Mouse (Mus musculus) adrenal gland, postnatal 14 days (tissue): ENCODE measurements around the gene Aup1. TPM values are rescaled to one million over a fixed set of nuclear protein-coding genes. Genes with fewer than 3 reads are reported as not detected.

Experiments
- DNase-seq: peaks from one replicate; pipeline ENCODE4 v3.0.0; 2021; ENCODE audit warnings: mixed read lengths
- total RNA-seq: library from RNA; stranded (reverse); gene quantifications from 2 replicates; pipeline ENCODE4 v1.2.3, GENCODE M21; 2021

Aup1 gene
- total RNA-seq, 1 experiment from 2014 or later = 190 TPM

DNA sequence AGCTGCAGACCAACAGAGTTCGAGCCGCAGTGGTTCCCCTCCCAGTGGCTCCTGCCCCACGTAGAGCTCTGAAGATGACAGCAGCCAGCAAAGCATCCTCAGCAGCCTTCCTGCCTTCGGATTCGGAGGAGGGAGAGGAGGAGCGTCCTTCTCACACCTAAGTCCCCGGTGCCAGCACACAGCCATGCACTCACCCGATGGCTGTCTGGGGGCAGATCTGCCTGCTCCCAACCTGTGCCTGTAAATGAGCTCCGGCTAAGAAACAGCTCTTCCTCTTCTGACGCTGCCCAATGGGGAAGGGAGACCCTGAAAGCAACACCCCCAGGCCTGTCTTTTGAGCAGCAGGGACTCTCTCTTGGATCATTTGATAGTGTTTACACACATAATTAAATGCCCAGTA is 24.5 kb upstream of the Aup1 start:
- DNase-seq = no peak

DNA sequence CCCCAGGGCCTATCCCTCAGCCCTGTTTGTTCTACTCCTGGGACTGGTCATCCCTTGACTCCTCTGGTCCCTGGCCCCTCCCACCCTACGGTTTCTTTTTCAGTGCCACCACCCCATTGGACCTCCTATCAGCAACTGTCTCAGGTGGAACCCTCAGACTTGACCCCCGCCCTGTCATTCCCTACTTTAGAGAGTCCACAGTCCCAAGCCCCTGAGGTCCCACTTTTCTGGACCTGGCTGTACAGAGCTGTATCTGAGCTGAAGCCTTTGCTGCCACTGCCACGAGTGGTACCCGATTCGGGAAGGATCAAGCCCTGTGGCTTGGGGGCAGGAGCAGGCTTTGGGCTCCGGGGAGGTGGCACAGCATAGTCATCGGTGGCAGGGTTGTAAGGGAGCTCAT is 23.2 kb upstream of the Aup1 start:
- no peak for DNase-seq

DNA sequence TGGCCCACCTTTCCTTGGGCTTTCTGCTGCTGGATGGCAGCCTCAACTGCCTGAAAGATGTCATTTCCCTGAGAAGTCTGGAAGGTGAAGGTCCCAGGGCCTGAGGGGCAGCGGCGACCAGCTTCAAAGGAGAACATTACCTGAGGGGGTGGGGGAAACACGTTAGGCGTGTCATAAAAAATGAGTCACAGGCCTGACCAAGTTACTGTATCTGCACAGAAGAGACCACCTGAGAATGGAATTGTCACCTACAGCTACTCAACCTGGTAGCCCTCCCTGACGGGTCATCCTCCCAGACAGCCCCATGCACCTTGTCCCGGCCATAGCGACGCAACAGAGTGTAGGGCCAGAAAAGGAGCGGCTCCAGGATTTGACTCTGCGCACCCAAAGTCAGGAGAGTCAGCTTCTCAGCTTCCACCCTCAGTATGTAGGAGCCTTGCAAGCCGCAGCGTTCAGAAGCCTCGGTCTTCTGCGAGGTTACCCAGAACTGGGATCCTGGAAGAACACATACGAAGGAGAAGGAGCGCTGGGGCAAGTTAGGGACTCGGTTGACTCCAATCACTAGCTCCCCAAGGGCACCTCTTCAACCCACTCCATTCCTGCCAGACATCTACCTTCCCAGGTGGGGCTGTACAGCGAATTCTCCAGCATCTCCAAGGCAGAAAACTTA is 22.3 kb upstream of the Aup1 start:
- DNase-seq = no peak

DNA sequence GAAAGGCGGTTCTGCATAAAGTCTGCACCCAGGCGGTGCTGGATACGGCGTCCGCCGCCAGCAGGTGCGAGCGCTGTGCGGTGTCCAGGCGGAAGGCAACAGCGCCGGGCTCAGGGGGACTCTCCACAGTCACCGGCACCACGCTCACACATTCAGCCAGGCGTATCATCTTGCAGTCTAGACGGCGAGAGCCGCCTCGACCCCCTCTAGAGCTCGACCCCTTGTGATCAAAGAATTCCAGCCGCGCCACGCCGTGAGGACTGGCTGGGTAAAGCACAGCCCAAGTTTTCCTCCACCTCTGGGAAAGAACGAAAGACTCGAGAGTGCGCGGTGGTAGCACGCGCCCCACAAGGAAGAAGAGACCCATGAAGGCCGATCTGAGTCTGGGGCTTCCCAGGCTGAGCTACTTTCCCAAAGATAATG is 21.5 kb upstream of the Aup1 start:
- peak; percentile 68 for DNase-seq

DNA sequence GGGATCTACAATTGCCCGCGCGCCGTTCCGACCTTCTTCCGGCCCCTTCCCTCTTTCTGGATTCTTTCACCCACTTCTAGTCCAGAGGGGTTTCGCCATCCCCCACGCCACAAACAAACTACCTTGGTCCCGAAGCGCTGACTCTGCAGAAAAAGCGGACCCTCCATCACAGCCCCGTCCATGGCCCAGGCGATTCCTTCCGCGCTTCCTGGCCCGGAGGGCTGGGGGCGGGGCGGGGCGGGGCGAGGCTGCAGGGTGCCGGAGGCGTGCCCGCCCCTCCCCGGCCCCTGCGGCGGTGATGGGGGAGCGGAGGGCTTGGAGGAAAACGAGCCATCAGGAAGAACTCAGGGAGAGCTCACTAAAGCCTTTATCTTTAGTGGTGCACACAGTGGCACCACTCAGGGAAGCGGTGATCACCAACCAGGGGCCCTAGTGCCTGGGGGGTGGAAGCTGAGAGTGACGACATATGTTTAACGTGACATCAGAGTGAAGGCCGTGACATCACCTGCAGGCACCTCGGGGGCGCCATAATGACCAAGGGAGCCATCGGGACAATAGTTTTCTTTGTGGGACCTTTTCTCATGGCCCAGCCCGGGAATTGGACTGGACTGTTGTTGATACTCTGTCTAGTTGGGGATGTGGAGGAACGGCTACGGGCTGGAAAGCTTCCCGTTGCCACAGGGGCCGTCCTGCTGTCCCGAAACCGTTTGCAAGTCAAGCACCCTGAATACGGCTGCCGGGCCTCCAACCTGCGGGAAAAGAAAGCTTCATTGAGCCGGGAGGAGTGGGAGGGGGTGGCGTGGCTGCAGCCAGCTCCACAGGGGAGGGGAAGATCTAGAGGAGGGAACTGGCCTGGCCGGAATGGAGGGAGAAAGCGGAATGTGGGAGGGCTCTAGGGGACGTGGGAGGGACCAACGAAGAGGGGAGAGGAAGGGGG is 20.8 kb upstream of the Aup1 start, which contains the start of the genes Dok1 and Loxl3:
Dok1 (minus strand) TSS at position 223 of the 937 bp plus-strand sequence.
Loxl3 (plus strand) TSS at position 925 of the 937 bp plus-strand sequence.
- DNase-seq = peak; percentile 81

DNA sequence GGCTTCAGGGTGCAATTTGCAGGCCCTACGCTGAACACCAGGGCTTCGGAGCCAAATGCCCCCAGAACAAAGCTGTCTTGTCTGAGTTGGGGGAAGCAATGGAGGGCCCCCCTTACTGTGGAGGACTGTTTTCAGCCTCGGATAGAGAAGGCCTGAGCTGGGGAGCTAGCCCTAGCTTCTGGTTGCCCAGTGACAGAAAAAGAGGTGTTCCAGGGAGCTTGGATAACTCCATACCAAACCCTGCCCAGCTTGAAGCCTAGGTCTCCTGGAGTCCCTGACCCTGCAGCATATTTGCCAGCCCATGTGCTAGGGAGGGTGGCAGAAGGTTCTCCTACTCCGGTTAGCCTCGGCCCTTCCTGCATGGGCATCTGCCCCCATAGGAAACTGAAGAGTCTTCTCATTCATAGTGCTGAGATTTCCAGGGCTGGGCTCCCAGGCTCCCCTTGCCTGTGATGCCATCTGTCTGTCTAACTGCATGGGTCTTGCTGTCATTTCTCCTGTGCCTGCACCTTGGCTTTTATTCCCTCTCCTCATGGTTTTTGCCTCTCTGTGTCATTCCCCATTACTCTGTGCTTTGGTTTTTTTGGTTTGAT is 19.8 kb upstream of the Aup1 start:
- DNase-seq = no peak

DNA sequence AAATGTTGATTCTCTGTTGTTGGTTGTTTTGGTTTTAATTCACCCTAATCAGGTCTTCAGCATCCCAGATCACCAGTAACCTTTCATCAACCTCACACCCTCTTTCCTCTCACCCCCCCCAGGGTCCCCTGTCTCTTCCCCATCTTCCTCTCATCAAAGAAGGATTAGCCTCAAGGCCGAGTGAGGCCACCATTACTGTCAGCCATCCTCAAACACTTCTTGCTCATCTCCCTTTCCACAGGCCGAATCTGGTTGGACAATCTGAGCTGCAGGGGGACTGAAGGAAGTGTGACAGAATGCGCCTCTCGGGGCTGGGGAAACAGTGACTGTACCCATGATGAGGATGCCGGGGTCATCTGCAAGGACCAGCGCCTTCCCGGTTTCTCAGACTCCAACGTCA is 17.1 kb upstream of the Aup1 start:
- DNase-seq = no peak

DNA sequence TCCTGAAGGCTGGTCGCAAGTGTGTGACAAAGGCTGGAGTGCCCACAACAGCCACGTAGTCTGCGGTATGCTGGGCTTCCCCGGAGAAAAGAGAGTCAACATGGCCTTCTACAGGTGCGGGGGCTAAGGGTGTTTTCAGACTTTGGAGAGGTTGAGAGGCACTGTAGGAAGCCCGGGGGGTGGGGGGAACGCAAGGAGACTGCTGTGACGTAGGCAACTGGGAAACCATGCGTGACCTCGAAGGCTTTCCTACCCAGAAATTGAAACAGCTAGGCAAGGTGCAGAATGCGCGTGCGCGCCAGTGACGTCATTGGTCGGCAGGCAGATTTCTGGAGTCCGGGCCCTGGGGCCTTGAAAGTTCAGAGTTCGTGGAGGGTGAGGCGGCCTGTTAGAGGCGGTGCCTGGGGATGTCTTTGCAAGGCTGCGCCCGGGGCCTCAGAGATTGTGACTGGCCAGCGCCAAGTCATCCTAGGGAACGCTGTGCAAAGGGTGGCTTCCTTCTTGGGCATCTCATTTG is 15.8 kb upstream of the Aup1 start:
- peak; percentile 97 for DNase-seq

DNA sequence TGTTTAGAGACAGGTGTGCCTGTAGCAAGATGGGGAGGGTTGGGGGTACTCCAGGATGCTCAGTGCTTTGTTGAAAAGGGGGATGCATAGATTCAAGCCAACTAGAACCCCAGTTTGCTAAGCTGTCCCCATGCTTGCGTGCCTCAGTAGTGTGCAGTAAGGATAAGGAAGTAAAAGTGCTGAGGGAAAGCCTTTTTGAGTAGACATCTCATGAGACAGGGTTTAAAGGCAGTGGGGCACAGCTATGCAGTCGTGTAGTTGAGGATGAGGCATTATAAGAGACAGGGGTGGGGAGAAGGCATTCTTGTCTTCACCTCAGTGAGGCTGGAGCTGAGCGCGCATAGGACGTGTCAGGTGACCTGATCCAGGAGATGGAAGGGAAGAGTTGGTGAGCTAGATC is 13.7 kb upstream of the Aup1 start:
- DNase-seq = no peak

DNA sequence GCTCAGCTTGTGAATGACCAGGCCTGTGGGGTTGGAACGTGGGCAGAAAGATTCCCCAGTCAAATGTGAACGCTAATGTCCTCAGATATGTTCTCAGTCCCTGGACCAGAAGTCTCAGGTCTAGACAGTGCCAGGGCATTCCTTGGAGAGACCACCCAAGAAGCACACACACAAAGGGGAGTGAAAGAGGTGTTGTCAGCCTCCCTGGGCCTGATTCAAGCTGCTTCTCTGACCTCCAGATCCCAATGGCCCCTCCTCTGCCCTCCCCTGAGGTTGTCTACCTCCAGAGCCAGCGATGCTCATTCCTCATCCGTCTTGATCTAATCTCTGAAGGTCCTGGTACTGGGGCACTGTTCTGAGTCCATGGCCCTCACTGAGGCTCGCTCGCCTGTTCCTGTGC is 10.8 kb upstream of the Aup1 start:
- DNase-seq = no peak

DNA sequence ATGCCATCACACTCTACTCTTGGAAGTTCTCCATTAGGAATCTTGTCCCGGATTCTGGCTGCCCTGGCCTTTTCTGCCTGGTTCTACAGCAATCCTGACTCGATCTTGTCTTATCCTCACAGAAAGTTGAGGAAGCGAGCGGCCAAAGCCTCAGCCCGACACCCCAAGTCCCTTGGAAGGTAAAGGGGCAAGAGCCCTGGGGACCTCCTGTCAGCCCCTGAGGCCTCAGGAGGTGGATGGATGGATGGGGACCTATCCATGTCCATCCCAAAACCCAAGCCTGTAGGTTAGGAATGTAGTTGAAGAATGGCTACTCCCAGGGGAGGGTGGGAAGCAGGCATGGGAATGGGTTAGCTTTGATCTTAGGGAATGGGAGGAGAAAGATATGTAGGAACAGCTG is 10.3 kb upstream of the Aup1 start:
- no peak for DNase-seq

DNA sequence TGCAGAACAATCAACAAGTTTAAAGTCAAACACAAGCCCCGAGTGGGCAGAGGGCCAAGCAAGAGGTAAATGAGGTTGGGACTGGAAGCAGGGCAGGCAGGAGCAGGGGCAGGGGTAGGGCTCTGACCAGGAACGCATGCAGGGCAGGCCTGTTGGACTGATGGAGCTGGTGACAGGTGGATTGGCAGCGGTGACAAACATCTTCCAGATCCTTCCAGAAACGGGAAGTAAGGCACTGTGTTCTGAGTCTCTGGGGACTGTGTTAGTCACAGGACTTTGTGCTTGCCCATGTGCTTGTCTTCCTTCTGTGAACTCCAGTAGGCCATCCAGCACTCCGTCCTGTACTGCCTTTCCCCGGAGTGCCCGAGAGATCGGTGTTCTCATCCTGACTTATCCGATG is 9.6 kb upstream of the Aup1 start:
- no peak for DNase-seq

DNA sequence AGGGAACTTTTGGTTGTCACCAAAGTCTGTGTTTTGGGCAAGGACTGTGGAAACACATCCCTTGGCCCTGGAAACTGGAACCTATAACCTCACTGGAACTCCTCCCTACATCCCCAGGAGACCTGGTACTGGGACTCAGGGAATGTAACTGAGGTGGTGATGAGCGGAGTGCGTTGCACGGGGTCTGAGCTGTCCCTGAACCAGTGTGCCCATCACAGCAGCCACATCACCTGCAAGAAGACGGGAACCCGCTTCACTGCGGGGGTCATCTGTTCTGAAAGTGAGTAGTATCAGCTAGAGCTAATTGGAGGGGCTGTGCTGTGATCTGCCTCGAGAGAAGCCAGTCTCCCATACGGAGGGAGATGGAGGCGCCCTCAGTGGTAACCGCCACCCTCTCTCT is 5.0 kb upstream of the Aup1 start:
- no peak for DNase-seq

DNA sequence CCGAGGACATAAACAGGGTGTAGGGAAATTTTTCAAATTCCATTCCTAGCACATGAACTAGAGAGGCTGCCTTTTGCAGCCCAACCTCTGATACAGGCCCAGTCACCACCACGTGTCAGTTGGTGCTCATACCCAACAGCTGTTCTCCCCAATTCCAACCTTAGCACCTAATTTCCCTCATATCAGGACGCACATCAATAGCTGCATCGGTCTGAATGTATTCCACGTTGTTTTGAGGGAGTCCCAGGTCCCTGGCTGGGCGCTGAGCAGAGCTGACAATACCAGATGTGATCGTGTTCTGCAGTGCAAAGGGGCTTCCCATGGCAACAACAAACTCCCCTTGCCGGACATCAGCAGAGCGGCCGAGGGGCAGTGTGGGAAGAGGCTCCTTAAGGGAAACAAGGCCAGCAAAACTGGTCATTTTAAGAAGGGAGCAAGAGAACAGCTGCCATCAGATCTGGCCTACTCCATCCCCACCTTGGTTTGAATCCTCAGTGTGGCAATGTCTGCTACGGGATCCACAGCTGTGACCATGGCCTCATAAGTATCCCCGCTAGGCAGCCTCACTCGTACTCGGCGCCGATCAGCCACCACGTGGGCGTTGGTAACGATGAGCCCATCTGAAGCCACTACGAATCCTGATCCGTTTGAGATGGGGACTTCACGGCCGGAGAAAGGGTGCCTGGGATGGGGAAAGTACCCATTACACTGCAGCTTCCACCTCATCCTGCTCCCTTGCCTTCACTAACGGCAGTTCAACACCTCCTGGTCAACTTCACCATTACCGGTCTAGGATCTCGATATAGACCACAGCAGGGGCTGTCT is 973 bp upstream of the Aup1 start:
- peak; percentile 64 for DNase-seq

DNA sequence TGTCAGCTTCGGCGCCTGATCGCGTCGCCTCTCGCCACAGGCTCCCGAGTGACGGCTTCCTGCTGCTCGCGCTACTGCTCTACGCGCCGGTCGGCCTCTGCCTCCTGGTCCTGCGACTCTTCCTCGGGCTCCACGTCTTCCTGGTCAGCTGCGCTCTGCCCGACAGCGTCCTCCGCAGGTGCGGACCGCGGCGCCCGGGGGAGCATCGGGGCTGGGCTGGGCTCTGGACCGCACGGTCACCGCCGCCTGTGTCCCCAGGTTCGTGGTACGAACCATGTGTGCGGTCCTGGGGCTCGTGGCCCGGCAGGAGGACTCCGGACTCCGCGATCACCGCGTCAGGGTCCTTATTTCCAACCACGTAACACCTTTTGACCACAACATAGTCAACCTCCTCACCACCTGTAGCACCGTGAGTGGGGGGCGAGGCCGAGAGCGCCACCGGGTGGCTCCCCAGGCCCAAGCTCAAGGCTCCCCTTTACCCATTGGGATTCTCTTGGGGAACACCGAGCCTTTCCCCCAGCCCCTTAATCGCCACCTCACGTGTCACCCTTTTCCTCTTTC is 630 bp downstream of the Aup1 start, which contains the start of gene Htra2:
Htra2 (minus strand) TSS at position 403 of the 561 bp plus-strand sequence.
- no peak for DNase-seq

DNA sequence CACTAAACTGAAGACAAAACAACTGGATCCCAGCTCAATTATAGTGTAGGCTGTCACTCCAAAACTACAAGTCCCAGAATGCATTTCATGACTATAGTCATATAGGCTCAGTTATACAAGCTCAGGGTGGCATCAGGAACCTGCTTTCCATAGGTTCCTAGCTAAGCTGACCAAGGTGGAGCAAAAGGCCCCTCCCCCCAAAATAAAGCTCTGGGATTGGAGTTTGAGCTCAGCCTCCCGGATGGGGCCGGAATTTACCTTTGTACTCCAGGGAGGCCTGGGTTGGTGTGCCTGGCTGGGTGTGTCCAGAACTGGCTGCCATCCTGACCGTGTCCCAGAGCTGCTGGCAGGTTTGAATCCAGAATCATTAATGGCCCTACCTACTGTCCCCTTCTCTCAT is 3.5 kb downstream of the Aup1 start, which contains the start of gene Dqx1:
Dqx1 (plus strand) TSS at position 55 of the 400 bp plus-strand sequence.
- no peak for DNase-seq

DNA sequence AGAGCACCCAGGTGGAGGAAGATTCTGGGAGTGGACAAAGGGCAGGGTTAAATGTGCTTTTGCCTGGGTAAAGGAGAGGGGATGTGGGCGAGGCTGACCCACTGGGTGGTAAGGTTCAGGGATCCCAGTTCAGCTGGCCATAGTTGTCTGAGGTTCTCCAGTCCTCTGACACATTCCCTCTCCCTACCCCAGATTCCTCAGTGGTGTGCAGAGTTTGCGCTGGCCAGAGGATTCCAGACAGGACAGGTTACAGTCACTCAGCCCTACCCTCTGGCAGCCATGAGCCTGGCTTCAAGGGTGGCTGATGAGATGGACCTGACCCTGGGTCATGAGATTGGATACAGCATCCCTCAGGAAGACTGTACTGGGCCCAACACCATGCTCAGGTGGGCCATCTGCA is 4.4 kb downstream of the Aup1 start:
- no peak for DNase-seq

DNA sequence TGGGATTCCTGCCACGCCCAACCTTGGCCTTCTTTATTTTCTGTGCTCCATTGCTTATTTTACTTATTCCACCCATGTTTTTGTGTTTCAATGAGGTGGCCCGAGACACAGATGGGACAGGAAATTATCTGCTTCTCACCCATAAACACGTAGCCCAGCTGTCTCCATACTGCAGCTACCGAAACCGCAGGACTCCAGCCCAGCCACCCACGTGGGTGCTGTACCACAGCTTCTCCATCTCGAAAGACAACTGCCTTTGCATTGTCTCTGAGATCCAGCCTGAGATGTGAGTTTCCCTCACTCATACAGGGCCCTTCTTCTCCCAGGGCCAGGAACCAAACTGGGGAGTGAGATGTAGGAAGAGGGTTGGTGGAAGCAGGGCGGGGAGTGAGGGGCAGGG is 11.7 kb downstream of the Aup1 start:
- DNase-seq = no peak

DNA sequence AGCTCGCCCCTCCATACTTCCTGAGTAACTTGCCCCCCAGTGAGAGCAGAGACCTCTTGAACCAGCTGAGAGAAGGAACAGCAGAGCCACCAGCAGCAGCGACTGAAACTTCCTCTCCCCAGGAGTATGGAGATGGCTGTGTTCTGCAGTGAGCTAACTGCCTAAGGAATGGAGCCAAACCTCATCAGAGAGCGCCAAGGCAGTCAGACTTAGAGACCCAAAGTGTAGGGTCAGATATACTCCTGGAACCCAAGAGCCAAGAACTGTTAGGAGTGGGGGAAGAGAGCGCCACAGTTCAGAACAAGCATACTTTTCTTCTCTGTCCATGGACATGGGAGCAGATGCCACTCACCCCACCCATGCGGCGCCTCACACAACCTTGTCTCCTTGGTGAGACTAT is 12.1 kb downstream of the Aup1 start:
- DNase-seq = no peak

DNA sequence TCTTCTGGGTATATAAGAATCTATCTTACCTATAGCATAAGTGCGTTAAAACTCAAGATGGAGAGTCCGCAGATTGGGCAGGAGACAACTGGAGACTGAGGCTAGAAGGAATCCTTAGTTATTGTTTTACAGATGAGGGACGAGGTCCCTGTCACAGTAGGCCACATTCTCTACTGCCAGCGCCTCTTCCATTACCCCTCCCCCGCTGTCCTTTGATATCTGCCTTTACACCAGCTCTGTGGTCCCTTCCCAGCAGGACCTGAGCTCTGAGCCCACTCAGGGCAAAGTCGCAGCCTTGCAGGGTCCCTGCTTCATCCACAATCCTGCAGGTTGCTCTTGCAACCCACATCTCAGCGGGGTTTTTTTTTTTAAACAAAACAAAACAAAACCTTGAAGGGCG is 13.9 kb downstream of the Aup1 start:
- DNase-seq = no peak

DNA sequence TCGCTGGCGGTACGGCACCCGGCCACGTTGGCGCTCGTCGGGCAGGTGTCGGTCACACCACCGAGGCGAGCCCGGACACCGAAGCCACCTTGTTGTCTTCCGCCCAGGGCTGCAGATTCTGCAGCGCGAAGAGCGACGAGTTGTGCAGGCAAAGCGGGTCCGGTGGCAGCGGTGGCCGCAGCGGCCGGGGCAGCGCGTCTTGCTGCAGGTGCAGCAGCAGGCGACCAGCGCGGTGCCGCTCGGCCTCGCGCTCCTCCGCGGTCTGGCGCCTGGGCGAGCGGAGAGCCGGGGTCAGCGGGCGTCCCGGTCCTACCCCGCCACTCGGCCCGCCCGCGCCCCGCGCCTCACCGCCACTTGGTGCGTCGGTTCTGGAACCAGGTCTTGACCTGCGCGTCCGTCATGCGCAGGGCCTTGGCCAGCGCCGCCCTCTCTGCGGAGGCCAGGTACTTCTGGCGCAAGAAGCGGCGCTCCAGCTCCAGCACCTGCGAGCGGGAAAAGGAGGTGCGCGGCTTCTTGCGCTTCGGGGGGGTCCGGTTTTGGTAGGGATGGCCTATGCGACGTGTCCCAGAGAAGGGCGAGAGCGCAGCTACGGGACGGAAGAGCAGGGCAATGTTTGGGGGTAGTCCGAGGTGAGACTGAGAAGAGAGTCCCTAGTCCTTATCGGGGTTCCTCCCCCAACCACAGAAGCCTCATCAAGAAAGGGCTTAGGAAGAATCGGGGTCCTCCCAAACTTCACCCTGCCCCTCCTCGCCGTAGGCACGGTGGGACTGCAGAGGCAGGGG is 14.6 kb downstream of the Aup1 start:
- no peak for DNase-seq
